Mouse (Mus musculus): Measurements from ENCODE around the gene Cacnb3.

- TF ChIP-seq CTCF (IDR thresholded peaks at IDR 0.05; ENCODE audit: borderline replicate concordance, control insufficient read depth, extremely low read depth, insufficient read depth, low read length, poor library complexity) (no peak), POLR2A (IDR thresholded peaks at IDR 0.05; ENCODE audit: control insufficient read depth, extremely low read depth, insufficient read depth, low read length, poor library complexity) (no peak)
These were observed 27.6 kb upstream of the Cacnb3 start for GRCm38 (mm10) chr15:98602921-98603458.

Data from thymus, adult 2 months (tissue).